Mouse (Mus musculus): Measurements from ENCODE around the gene Trdn.

Gene Trdn

GRCm38 (mm10) chr10:33370534-33370933 lies 290.2 kb downstream of the Trdn start:
- no peak for DNase-seq (ENCODE audit: low spot score in 2 of 2)

- no peak for DNase-seq (ENCODE audit: low spot score in 2 of 2)
These were observed 295.2 kb downstream of the Trdn start for GRCm38 (mm10) chr10:33375474-33376029.

Data from spleen, postnatal 36 days (tissue).